Mouse (Mus musculus) adrenal gland, postnatal 0 days (tissue): ENCODE data around the gene Ifnb1. TPM values are rescaled to one million over a fixed set of nuclear protein-coding genes. Genes with fewer than 3 reads are reported as not detected.

Source experiments
- polyA plus RNA-seq: library from polyadenylated mRNA; unstranded; fragments of >200 nt; fragmentation: Nextera tagmentation; extraction: Ambion mirVana; gene quantifications from 2 replicates; pipeline ENCODE4 v1.2.1, GENCODE M21; 2015

Ifnb1 gene
- polyA plus RNA-seq = not detected in 2 replicates

GRCm38 (mm10) chr4:88522674-88523073 is at the start of gene Ifnb1:
Gene Ifnb1 (minus strand): TSS chr4:88522774.

GRCm38 (mm10) chr4:88571698-88572097 is 49.1 kb upstream of the Ifnb1 start, which contains the start of gene Ifna14:
Gene Ifna14 (minus strand): TSS chr4:88571798.

GRCm38 (mm10) chr4:88558145-88558544 is 35.6 kb upstream of the Ifnb1 start, which contains the start of gene Ifna15:
Gene Ifna15 (minus strand): TSS chr4:88558245.

Other genes starting within 250 kb of the Ifnb1 start
- gene Hacd4, start 83.8 kb downstream of the Ifnb1 start, polyA plus RNA-seq = 8.6 and 9.4 TPM in 2 replicates
- gene Ifna15, start 35.5 kb upstream of the Ifnb1 start, polyA plus RNA-seq = not detected in 2 replicates
- not detected in 2 replicates for gene Ifna14, start 49.0 kb upstream of the Ifnb1 start, polyA plus RNA-seq
- gene Ifna9, start 69.6 kb upstream of the Ifnb1 start, polyA plus RNA-seq = not detected in 2 replicates
- gene Ifna12, start 80.6 kb upstream of the Ifnb1 start, polyA plus RNA-seq = not detected in 2 replicates
- gene C87499, start 111.6 kb upstream of the Ifnb1 start, polyA plus RNA-seq = not detected in 2 replicates
- gene Ifna13, start 121.7 kb upstream of the Ifnb1 start, polyA plus RNA-seq = not detected in 2 replicates
- gene Ifna16, start 154.2 kb upstream of the Ifnb1 start, polyA plus RNA-seq = not detected in 2 replicates
- not detected in 2 replicates for gene Ifna2, start 161.1 kb upstream of the Ifnb1 start, polyA plus RNA-seq
- gene Ifnab, start 168.6 kb upstream of the Ifnb1 start, polyA plus RNA-seq = not detected in 2 replicates
- 0.43 and 0.80 TPM in 2 replicates for gene Gm26566, start 199.0 kb upstream of the Ifnb1 start, polyA plus RNA-seq
- 46.9 and 55.5 TPM in 2 replicates for gene Klhl9, start 199.7 kb upstream of the Ifnb1 start, polyA plus RNA-seq
- not detected in 2 replicates for gene Gm13271, start 232.1 kb upstream of the Ifnb1 start, polyA plus RNA-seq
- gene Gm13283, start 237.3 kb upstream of the Ifnb1 start, polyA plus RNA-seq = 0.28 TPM in 1 of 2 replicates, not detected in the other